Mouse (Mus musculus): Measurements from ENCODE around the gene Amotl2. TPM values are rescaled to one million over a fixed set of nuclear protein-coding genes. Genes with fewer than 3 reads are reported as not detected.

The Amotl2 gene
- polyA plus RNA-seq, 1 experiment: 7.2 TPM

DNA sequence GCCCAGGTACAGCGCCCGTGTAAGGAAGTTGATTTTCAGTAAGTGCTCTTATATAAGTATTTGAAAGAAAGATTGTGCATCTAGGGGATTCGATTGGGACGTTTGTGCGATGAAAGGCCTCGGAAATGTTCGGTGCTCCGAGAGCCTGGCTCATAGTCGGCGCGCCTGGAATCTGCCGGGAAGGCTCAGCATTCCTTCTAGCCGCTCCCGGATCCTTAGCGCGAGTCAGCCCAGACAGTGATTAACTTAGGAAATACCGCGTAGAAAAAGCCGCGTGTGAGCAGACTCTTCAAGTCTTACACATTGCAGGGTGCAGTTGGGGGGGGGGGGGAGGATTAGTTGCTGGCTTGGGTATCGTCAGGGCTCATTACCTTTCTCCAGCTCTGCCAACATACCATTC lies 2.2 kb downstream of the Amotl2 start:
- Histone ChIP-seq H3K27ac (ENCODE audit: control insufficient read depth, insufficient read depth, low read length) (peak overlapping the region; percentile 21; the same call in 1 of the 2 replicates), H3K36me3 (ENCODE audit: control insufficient read depth, insufficient read depth, low read length) (no peaks in the 10 kb centered on the region), H3K4me3 (ENCODE audit: control insufficient read depth, insufficient read depth, low read length) (peak overlapping the region; percentile 34; the same call in 1 of the 2 replicates), H3K4me1 (replicated peaks; ENCODE audit: control insufficient read depth, insufficient read depth, low read length) (no peaks in the 10 kb centered on the region), H3K27me3 (ENCODE audit: control insufficient read depth, insufficient read depth, low read length) (peaks cover 9% of the 10 kb centered on the region; the same call in 1 of the 2 replicates)
- DNase-seq: no peak
- 9% methylated on average over 21 of the region's 21 CpGs for WGBS
- TF ChIP-seq CTCF (IDR thresholded peaks at IDR 0.05; ENCODE audit: borderline replicate concordance, control insufficient read depth, extremely low read depth, insufficient read depth, low read length, poor library complexity) (no peak), POLR2A (IDR thresholded peaks at IDR 0.05; ENCODE audit: control insufficient read depth, extremely low read depth, insufficient read depth, low read length, poor library complexity) (no peak)

DNA sequence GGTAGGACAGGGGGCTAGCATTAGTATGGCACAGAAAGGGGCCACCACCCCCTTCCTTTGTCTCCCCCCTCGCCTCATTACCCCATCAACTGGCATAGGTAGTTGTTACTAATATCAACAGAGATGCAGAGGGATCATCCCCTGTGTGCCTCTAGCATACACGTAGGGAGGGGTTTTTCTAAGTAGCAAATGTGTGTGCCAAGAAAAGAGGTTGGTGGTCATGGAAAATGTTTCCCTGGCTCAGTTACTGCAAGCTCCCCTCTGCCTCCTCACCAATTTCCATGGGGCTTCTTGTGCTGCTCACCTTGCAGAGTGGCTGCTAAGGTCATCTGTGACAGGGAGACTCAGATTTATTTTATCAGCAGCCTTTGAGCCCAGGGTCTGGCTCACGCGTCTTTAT lies 2.6 kb downstream of the Amotl2 start:
- no peak for TF ChIP-seq CTCF (IDR thresholded peaks at IDR 0.05; ENCODE audit: borderline replicate concordance, control insufficient read depth, extremely low read depth, insufficient read depth, low read length, poor library complexity)
- no peak for TF ChIP-seq POLR2A (IDR thresholded peaks at IDR 0.05; ENCODE audit: control insufficient read depth, extremely low read depth, insufficient read depth, low read length, poor library complexity)
- H3K27ac ChIP-seq (ENCODE audit: control insufficient read depth, insufficient read depth, low read length): no peak overlapping the region
- H3K4me1 ChIP-seq (replicated peaks; ENCODE audit: control insufficient read depth, insufficient read depth, low read length): no peaks in the 10 kb centered on the region
- 77% methylated on average over 4 of the region's 4 CpGs for WGBS
- H3K27me3 ChIP-seq (ENCODE audit: control insufficient read depth, insufficient read depth, low read length): peaks cover 9% of the 10 kb centered on the region; the same call in 1 of the 2 replicates
- DNase-seq: no peak
- H3K36me3 ChIP-seq (ENCODE audit: control insufficient read depth, insufficient read depth, low read length): no peaks in the 10 kb centered on the region
- no peak overlapping the region for H3K4me3 ChIP-seq (ENCODE audit: control insufficient read depth, insufficient read depth, low read length)

DNA sequence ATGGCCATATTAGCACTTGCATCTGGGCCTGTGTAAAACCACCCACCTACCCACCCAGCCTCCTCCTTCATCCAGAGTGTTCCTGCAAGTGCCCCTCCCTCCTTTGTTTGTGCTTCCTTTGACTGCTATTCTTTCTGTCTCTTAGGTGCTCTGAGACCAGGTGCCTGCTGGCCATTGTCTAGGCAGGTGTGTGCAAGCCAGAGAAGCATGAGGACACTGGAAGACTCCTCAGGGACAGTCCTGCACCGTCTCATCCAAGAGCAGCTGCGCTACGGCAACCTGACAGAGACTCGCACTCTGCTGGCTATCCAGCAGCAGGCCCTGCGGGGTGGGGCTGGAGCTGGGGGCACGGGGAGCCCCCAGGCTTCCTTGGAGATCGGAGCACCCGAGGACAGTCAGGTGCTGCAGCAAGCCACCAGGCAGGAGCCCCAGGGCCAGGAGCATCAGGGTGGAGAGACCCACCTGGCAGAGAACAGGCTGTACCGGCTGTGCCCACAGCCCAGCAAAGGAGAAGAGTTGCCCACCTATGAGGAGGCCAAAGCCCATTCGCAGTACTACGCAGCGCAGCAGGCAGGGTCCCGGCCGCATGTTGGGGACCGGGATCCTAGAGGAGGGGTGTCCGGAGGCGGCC lies 3.6 kb downstream of the Amotl2 start:
- peaks cover 9% of the 10 kb centered on the region; the same call in 1 of the 2 replicates for H3K27me3 ChIP-seq (ENCODE audit: control insufficient read depth, insufficient read depth, low read length)
- H3K27ac ChIP-seq (ENCODE audit: control insufficient read depth, insufficient read depth, low read length): no peak overlapping the region
- TF ChIP-seq POLR2A (IDR thresholded peaks at IDR 0.05; ENCODE audit: control insufficient read depth, extremely low read depth, insufficient read depth, low read length, poor library complexity) (no peak), CTCF (IDR thresholded peaks at IDR 0.05; ENCODE audit: borderline replicate concordance, control insufficient read depth, extremely low read depth, insufficient read depth, low read length, poor library complexity) (no peak)
- H3K4me1 ChIP-seq (replicated peaks; ENCODE audit: control insufficient read depth, insufficient read depth, low read length): no peaks in the 10 kb centered on the region
- no peak for DNase-seq
- no peaks in the 10 kb centered on the region for H3K36me3 ChIP-seq (ENCODE audit: control insufficient read depth, insufficient read depth, low read length)
- 93% methylated on average over 17 of the region's 17 CpGs for WGBS
- H3K4me3 ChIP-seq (ENCODE audit: control insufficient read depth, insufficient read depth, low read length): no peak overlapping the region; the same call in 1 of the 2 replicates

DNA sequence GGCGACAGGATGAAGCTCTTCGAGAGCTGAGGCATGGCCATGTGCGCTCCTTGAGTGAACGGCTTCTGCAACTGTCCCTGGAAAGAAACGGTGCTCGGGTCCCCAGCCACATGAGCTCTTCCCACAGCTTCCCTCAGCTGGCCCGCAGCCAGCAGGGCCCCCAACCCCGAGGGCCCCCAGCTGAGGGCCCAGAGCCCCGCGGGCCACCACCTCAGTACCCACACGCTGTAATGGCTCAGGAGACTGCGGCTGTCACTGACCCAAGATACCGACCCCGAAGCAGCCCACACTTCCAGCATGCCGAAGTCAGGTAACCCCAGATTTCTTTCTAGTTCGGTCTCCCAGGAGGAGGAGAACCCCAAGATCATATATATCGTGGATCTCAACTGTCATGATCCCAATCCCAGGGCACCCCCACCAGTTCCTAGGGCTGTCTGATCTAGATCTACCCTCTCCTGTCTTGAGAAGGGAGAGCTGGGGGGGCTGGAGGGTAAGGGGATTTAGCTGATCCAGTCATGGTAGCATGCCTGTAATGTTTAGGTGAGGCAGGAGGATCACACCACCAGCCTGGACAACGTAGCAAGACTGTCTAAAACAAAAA lies 4.2 kb downstream of the Amotl2 start:
- Histone ChIP-seq H3K4me1 (replicated peaks; ENCODE audit: control insufficient read depth, insufficient read depth, low read length) (no peaks in the 10 kb centered on the region), H3K27ac (ENCODE audit: control insufficient read depth, insufficient read depth, low read length) (no peak overlapping the region), H3K4me3 (ENCODE audit: control insufficient read depth, insufficient read depth, low read length) (no peak overlapping the region), H3K36me3 (ENCODE audit: control insufficient read depth, insufficient read depth, low read length) (no peaks in the 10 kb centered on the region), H3K27me3 (ENCODE audit: control insufficient read depth, insufficient read depth, low read length) (peaks cover 9% of the 10 kb centered on the region; the same call in 1 of the 2 replicates)
- DNase-seq: no peak
- TF ChIP-seq CTCF (IDR thresholded peaks at IDR 0.05; ENCODE audit: borderline replicate concordance, control insufficient read depth, extremely low read depth, insufficient read depth, low read length, poor library complexity) (no peak), POLR2A (IDR thresholded peaks at IDR 0.05; ENCODE audit: control insufficient read depth, extremely low read depth, insufficient read depth, low read length, poor library complexity) (no peak)
- WGBS: 87% methylated on average over 18 of the region's 18 CpGs

DNA sequence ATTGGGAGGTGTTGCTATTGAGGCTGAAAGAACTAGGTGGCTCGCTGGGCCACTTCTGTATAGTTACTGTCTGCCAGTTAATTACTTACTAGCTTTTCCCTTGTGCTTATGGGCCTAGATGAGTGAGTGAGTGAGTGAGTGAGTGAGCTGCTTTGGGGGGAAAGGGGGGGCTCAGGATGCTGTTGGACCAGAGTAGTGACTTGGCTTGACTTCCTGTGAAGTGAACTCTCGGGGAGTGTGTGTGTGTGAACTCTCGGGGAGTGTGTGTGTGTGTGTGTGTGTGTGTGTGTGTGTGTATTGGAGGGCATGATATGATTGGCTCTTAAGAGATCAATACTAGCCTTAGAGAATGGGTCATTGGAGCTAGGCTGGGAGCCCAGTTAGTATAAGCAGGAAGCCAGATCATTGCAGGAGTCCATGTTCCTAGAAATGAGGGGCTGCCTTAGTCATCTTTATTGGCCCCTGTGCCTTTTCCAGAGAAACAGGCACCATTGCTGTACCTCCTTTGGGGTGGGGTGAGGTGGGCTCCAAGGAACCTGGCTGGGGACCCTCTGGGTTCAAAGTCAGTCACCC lies 5.0 kb downstream of the Amotl2 start:
- Histone ChIP-seq H3K4me1 (replicated peaks; ENCODE audit: control insufficient read depth, insufficient read depth, low read length) (no peaks in the 10 kb centered on the region), H3K27ac (ENCODE audit: control insufficient read depth, insufficient read depth, low read length) (no peak overlapping the region), H3K27me3 (ENCODE audit: control insufficient read depth, insufficient read depth, low read length) (peaks cover 7% of the 10 kb centered on the region; the same call in 1 of the 2 replicates), H3K36me3 (ENCODE audit: control insufficient read depth, insufficient read depth, low read length) (no peaks in the 10 kb centered on the region), H3K4me3 (ENCODE audit: control insufficient read depth, insufficient read depth, low read length) (no peak overlapping the region)
- TF ChIP-seq CTCF (IDR thresholded peaks at IDR 0.05; ENCODE audit: borderline replicate concordance, control insufficient read depth, extremely low read depth, insufficient read depth, low read length, poor library complexity): no peak
- no peak for TF ChIP-seq POLR2A (IDR thresholded peaks at IDR 0.05; ENCODE audit: control insufficient read depth, extremely low read depth, insufficient read depth, low read length, poor library complexity)
- 62% methylated on average over 3 of the region's 3 CpGs for WGBS
- no peak for DNase-seq

DNA sequence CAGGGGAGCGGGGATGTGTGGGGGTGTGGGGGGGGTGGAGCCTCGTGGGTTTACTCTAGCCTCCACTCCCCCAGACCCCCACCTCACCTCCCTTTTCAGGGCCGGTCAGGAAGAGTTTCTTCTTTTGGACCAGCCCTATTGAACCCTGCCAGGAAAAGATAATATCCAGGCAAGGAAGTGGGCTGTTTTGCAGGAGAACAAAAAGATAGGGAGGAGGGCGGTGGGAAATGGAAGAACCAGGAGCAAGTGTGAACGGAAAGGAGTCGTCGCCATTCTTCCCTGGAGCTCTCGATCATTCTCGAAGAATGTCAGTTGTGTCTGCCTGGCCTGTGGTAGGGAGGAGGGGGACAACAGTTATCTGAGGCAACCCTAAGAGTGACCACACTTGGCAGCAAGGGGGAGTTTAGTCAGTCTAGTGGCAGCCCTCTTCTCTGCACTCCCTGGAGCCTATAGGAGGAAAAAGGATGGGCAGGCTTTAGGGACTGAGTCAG lies 5.6 kb downstream of the Amotl2 start:
- Histone ChIP-seq H3K4me1 (replicated peaks; ENCODE audit: control insufficient read depth, insufficient read depth, low read length) (no peaks in the 10 kb centered on the region), H3K36me3 (ENCODE audit: control insufficient read depth, insufficient read depth, low read length) (no peaks in the 10 kb centered on the region), H3K4me3 (ENCODE audit: control insufficient read depth, insufficient read depth, low read length) (no peak overlapping the region), H3K27me3 (ENCODE audit: control insufficient read depth, insufficient read depth, low read length) (peaks cover 6% of the 10 kb centered on the region; the same call in 1 of the 2 replicates), H3K27ac (ENCODE audit: control insufficient read depth, insufficient read depth, low read length) (no peak overlapping the region)
- no peak for DNase-seq
- TF ChIP-seq POLR2A (IDR thresholded peaks at IDR 0.05; ENCODE audit: control insufficient read depth, extremely low read depth, insufficient read depth, low read length, poor library complexity) (no peak), CTCF (IDR thresholded peaks at IDR 0.05; ENCODE audit: borderline replicate concordance, control insufficient read depth, extremely low read depth, insufficient read depth, low read length, poor library complexity) (no peak)
- 83% methylated on average over 9 of the region's 9 CpGs for WGBS
